Mouse (Mus musculus): ENCODE measurements around the gene Cacnb1. TPM values are rescaled to one million over a fixed set of nuclear protein-coding genes. Genes with fewer than 3 reads are reported as not detected.

The Cacnb1 gene
- total RNA-seq, 2 experiments from 2014 or later: 6.1 to 6.2 TPM

GRCm38 (mm10) chr11:97994539-97995100, 28.2 kb downstream of the Cacnb1 start:
- DNase-seq: peak; percentile 85 to 88
- intact Hi-C loops (cut with DNase I): no loop called here

DNA sequence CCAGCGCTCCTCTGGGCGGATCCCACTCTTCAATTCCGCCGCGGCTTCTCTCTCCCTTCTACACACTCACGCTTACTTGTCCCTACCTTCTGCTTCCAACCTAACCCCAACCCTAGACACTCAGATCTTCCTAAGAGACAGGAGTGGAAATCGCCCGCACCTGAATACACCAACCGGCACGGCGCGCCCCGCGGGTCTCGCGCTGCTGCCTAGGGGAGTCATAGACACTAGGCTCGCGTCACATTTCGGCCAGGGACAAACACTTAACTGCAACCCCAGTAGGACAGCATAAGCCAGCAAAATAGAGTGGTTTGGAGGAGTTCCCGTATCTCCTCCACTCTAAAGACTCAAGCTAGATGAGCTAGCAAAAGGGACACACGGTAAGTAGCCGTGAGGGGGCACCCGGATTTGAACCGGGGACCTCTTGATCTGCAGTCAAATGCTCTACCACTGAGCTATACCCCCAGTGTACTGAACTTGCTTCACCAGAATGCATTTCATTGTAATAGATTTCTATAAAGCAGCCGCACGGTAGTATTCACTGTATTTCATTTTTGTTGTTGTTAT, 34.2 kb downstream of the Cacnb1 start:
- peak; percentile 91 to 93 for DNase-seq
- intact Hi-C loops (cut with DNase I): loop anchor here (2.0 to 5.0 kb wide), 3 partner anchors 34 to 286 kb away; partner anchors contain the start of genes Cacnb1, Pcgf2 and Psmb3

GRCm38 (mm10) chr11:97987551-97988526, 35.0 kb downstream of the Cacnb1 start:
- peak; percentile 98 for DNase-seq

GRCm38 (mm10) chr11:97986738-97987465, 35.9 kb downstream of the Cacnb1 start:
- DNase-seq: no peak
- intact Hi-C loops (cut with DNase I): loop anchor here (1.0 to 5.0 kb wide), 3 partner anchors 50 to 285 kb away; partner anchors contain the start of genes Pcgf2 and Psmb3

More at GRCm38 (mm10) chr11:97987551-97988526, 35.0 kb downstream of the Cacnb1 start:
- intact Hi-C loops (cut with DNase I): loop anchor here (1.0 to 5.0 kb wide), 5 partner anchors 35 to 286 kb away; partner anchors contain the start of genes Cacnb1, Pcgf2 and Psmb3

GRCm38 (mm10) chr11:97985727-97986677, 36.8 kb downstream of the Cacnb1 start, which contains the start of gene Plxdc1:
Plxdc1 (minus strand) TSS chr11:97986444.
- intact Hi-C loops (cut with DNase I): loop anchor here (2.0 to 5.0 kb wide), 2 partner anchors 49 to 284 kb away; partner anchors contain the start of genes Pcgf2 and Psmb3
- peak; percentile 61 to 72 for DNase-seq

DNA sequence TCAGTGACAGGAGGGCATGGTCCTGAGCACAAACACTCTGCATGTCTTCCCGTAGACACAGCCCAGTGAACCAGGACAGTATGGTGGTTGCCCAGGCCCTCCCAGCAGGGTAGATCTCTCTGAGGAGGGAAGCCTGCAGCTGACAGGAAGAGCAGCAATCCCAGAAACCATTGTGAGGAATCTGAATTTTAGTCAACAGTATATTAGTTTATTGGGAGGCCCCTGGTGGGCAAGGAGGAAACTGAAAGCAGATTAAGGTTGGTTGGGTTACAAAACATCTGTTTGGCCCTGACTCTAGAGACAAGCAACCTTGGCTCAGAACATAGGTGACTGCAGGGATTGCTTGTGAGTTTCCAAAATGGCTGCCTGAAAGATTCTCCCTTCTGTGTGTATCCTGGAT, 38.9 kb downstream of the Cacnb1 start:
- no peak for DNase-seq
- intact Hi-C loops (cut with DNase I): no loop called here

GRCm38 (mm10) chr11:97983506-97983905, 39.3 kb downstream of the Cacnb1 start:
- intact Hi-C loops (cut with DNase I): no loop called here
- DNase-seq: no peak

GRCm38 (mm10) chr11:97982721-97983120, 40.1 kb downstream of the Cacnb1 start:
- intact Hi-C loops (cut with DNase I): no loop called here
- no peak for DNase-seq

GRCm38 (mm10) chr11:97980531-97980966, 42.3 kb downstream of the Cacnb1 start:
- intact Hi-C loops (cut with DNase I): no loop called here
- DNase-seq: peak; percentile 75 to 76

- peak in 1 of 2 experiments; percentile 44 for DNase-seq
- intact Hi-C loops (cut with DNase I): no loop called here
These were observed 42.9 kb downstream of the Cacnb1 start for GRCm38 (mm10) chr11:97979824-97980495.

GRCm38 (mm10) chr11:97978392-97978791, 44.4 kb downstream of the Cacnb1 start:
- DNase-seq: no peak
- intact Hi-C loops (cut with DNase I): no loop called here

DNA sequence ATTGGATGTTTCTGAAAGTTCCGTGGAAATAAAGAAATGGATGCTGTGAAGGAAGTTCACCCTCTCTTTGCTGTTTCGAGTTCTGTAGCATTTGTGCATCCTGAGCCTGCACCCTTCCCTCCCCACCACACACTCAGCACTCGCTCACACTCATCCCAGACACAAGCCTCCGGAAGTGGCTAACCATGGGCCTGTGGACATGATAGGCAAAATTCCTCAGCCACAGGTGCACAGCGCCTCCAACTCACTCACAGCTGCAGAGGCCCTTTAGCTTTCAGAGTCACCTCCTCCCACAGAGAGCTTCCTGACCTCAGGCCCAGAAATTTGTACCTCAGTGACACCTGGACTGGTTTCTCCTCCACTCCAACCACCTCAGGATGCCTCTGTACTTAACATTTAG, 45.0 kb downstream of the Cacnb1 start:
- no peak for DNase-seq

GRCm38 (mm10) chr11:97974746-97975145, 48.1 kb downstream of the Cacnb1 start:
- intact Hi-C loops (cut with DNase I): no loop called here
- no peak for DNase-seq

More for the DNA sequence above, 45.0 kb downstream of the Cacnb1 start:
- intact Hi-C loops (cut with DNase I): no loop called here

GRCm38 (mm10) chr11:97974141-97974540, 48.7 kb downstream of the Cacnb1 start:
- no peak for DNase-seq
- intact Hi-C loops (cut with DNase I): no loop called here

DNA sequence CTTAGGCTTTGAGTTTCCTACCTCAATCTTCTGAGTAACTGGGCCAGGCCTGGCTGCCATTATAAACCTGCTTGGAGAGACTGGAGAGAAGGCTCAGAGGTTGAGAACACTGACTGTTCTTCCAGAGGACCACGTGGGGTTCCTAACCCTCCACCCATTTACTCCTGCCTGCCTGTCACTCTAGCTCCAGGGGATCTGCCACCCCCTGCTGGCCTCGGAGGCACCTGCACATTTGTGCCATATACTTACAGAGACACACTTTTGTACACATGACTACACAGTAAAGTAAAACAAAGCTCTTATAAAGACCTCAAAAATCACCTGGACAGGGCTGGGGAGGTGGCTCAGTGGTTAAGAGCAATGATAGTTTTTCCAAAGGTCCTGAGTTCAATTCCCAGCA, 50.4 kb downstream of the Cacnb1 start:
- DNase-seq: no peak
- intact Hi-C loops (cut with DNase I): no loop called here

DNA sequence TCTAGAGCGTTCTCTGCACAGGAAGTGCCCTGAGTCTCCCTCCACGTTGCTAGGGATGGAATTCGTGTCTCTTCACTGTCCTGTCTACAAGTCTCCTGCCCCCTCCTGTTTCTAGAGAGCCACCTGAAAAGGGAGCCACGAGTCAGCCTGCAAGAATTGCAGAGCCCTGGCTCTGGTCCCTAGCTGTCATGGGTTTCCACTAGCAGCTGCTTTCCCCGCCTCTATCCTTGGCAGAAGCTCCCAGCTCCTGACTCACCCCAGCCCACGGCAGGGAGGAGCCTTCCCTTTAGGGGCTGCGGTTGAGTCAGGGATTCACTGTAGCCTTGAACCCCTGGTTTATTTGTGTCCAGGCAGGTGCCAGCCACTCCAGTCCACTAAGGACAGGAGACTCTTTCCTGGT, 51.6 kb downstream of the Cacnb1 start:
- DNase-seq: peak; percentile 78 to 80
- intact Hi-C loops (cut with DNase I): no loop called here

GRCm38 (mm10) chr11:97970771-97971170, 52.1 kb downstream of the Cacnb1 start:
- intact Hi-C loops (cut with DNase I): no loop called here
- no peak for DNase-seq

DNA sequence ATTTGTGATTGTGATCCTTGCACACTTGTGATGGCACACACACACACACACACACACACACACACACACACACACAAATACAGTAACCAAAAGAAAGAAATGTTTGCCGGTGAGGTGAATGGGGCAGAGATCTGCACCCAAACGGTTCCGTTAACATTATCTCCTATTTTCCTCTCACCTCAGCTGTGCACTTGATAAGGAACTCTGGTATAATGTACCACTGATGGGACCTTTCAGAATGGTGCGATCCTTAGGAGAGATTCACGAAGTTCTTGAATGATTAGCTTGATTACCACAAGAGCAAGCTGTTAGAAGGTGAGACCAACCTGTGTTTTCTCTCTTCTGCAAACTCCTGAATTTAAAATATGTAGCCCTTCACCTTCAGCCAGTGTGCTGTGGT, 54.4 kb downstream of the Cacnb1 start:
- intact Hi-C loops (cut with DNase I): no loop called here
- DNase-seq: no peak

Data from heart, postnatal 36 days (tissue).